In the genomic region with DNA sequence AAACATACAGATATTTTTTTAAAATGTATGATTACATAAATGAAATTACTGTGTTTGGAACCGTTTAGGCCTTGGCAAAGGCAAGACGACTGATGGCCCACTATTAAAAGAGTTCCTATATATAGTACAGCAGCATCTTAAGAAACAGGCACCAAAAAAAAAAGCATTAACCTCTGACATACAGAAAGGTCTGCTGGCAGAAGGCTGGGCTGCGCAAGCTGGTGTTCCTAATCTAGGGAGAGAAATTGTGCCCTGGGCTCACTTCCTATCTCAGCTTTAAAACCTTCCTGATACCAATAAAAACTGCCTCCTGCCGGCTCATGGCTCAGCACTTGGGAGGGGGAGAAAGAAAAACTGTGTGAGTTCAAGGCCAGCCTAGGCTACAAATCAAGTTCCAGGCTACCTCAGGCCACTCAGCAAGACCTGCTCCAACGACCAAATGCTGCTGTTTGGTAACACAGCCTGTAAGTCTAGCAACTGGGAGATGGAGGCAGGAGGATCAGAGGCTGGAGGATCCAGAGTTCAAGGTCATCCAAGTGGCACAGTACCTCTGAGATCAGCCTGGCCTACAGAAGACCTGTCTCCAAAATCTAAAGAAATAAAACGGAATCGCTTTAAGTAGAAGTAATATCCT, we compare ENCODE assay signal across 20 mouse cellular contexts. TPM values are rescaled to one million over a fixed set of nuclear protein-coding genes. Genes with fewer than 3 reads are reported as not detected.
DNase-seq lines count a peak whose midpoint lies in the region; ATAC-seq and TF ChIP-seq lines count a peak whose summit lies in the region.
"Had no signal": no experiment of that assay in that cellular context is flagged by ENCODE, and none has a peak within 500 bp of the region (broad histone marks: within the 10 kb centered on the region; RNA-seq: fewer than 3 reads in every experiment).

No protein-coding gene starts in this region.

- TF ChIP-seq CTCF in gastrocnemius, adult 2 months (IDR thresholded peaks at IDR 0.05), result no peak
- TF ChIP-seq CTCF in E14TG2a.4 (conservative IDR thresholded peaks at IDR 0.05; ENCODE audit: low read length) (no peak), ES-Bruce4 (IDR thresholded peaks at IDR 0.05; ENCODE audit: low read depth, low read length) (no peak)
- no peak for TF ChIP-seq CTCF in cortical plate, adult 2 months (IDR thresholded peaks at IDR 0.05; ENCODE audit: extremely low read depth, insufficient read depth, low read length)

- H3K36me3 ChIP-seq in E14TG2a.4 (ENCODE audit: insufficient read depth, low read length), result peaks cover 65% of the 10 kb centered on the region
- peaks cover 13% of the 10 kb centered on the region for H3K36me3 ChIP-seq in ES-Bruce4 (ENCODE audit: control insufficient read depth, insufficient read depth, low read length, poor library complexity, severe bottlenecking)
- H3K36me3 ChIP-seq in midbrain, embryonic 15.5 days (replicated peaks), result peaks cover 11% of the 10 kb centered on the region; the same call in 1 of the 2 replicates
- H3K36me3 ChIP-seq: embryonic facial prominence, embryonic 15.5 days; heart, embryonic 15.5 days had no signal

- ATAC-seq in midbrain, embryonic 15.5 days (replicated peaks), result no peak
- ATAC-seq: forebrain, embryonic 14.5 days; intestine, embryonic 16.5 days had no signal

- H3K9me3 ChIP-seq in E14TG2a.4 (ENCODE audit: low read length) (no peaks in the 10 kb centered on the region), ES-Bruce4 (replicated peaks; ENCODE audit: control insufficient read depth, insufficient read depth, low read length, poor library complexity, severe bottlenecking) (no peaks in the 10 kb centered on the region)
- no peaks in the 10 kb centered on the region for H3K9me3 ChIP-seq in midbrain, embryonic 15.5 days
- H3K9me3 ChIP-seq: embryonic facial prominence, embryonic 15.5 days; forebrain, embryonic 10.5 days; heart, embryonic 15.5 days; hindbrain, embryonic 15.5 days had no signal

- no peak for TF ChIP-seq EP300 in ES-Bruce4 (IDR thresholded peaks at IDR 0.05; ENCODE audit: insufficient read depth, low read depth, low read length)

- DNase-seq in gastrocnemius, adult 2 months, result peak; percentile 52
- no peak for DNase-seq in gastrocnemius, postnatal 4 days (ENCODE audit: low spot score in 2 of 2)
- DNase-seq in right cerebral cortex, postnatal 10 days (ENCODE audit: low spot score in 2 of 2), result no peak

- H3K4me3 ChIP-seq in gastrocnemius, adult 2 months, result peak overlapping the region; percentile 46
- H3K4me3 ChIP-seq in E14TG2a.4 (replicated peaks; ENCODE audit: low read length), result peak overlapping the region; percentile 49
- no peak overlapping the region for H3K4me3 ChIP-seq in ES-Bruce4 (ENCODE audit: low read depth, low read length)
- no peak overlapping the region for H3K4me3 ChIP-seq in cortical plate, adult 2 months (ENCODE audit: insufficient read depth, low read length)
- no peak overlapping the region for H3K4me3 ChIP-seq in midbrain, embryonic 15.5 days
- H3K4me3 ChIP-seq: embryonic facial prominence, embryonic 15.5 days; erythroblast, embryonic 14.5 days; forebrain, embryonic 10.5 days; heart, embryonic 15.5 days; hindbrain, embryonic 15.5 days had no signal

- intact Hi-C loops in gastrocnemius, adult 2 months (cut with DNase I), result loop anchor here (5.0 kb wide), 2 partner anchors 77 to 152 kb away; no protein-coding TSS in a partner anchor

- H3K27me3 ChIP-seq in E14TG2a.4 (ENCODE audit: insufficient read depth, low read length), result no peaks in the 10 kb centered on the region
- no peaks in the 10 kb centered on the region for H3K27me3 ChIP-seq in ES-Bruce4 (ENCODE audit: control insufficient read depth, insufficient read depth, low read length, poor library complexity, severe bottlenecking)
- no peaks in the 10 kb centered on the region for H3K27me3 ChIP-seq in midbrain, embryonic 15.5 days (replicated peaks)
- H3K27me3 ChIP-seq: embryonic facial prominence, embryonic 15.5 days; heart, embryonic 15.5 days; hindbrain, embryonic 15.5 days had no signal

- no peak for TF ChIP-seq POLR2A in ES-Bruce4 (IDR thresholded peaks at IDR 0.05; ENCODE audit: insufficient read depth, low read length)
- TF ChIP-seq POLR2A in cortical plate, adult 2 months (IDR thresholded peaks at IDR 0.05; ENCODE audit: extremely low read depth, insufficient read depth, low read length), result no peak

- no peak overlapping the region for H3K4me2 ChIP-seq in midbrain, embryonic 15.5 days
- H3K4me2 ChIP-seq: embryonic facial prominence, embryonic 15.5 days; heart, embryonic 15.5 days; hindbrain, embryonic 15.5 days had no signal

- H3K9ac ChIP-seq in ES-Bruce4 (ENCODE audit: low read depth, poor library complexity, severe bottlenecking), result peak overlapping the region; percentile 21
- H3K9ac ChIP-seq in midbrain, embryonic 15.5 days, result no peak overlapping the region
- H3K9ac ChIP-seq: embryonic facial prominence, embryonic 15.5 days; heart, embryonic 15.5 days; hindbrain, embryonic 15.5 days had no signal

- WGBS in midbrain, embryonic 15.5 days, result 92% methylated on average over 7 of the region's 7 CpGs

- peak overlapping the region; percentile 94 for H3K27ac ChIP-seq in gastrocnemius, adult 2 months
- H3K27ac ChIP-seq in ES-Bruce4 (ENCODE audit: insufficient read depth, low read length), result peak overlapping the region; percentile 86
- H3K27ac ChIP-seq in cortical plate, adult 2 months (ENCODE audit: insufficient read depth, low read length), result 0 out of 2 replicates have a peak overlapping the region, but pooled peaks have one; percentile 10
- no peak overlapping the region for H3K27ac ChIP-seq in midbrain, embryonic 15.5 days
- H3K27ac ChIP-seq: embryonic facial prominence, embryonic 15.5 days; forebrain, embryonic 10.5 days; heart, embryonic 15.5 days; hindbrain, embryonic 15.5 days had no signal

- peaks cover 83% of the 10 kb centered on the region for H3K4me1 ChIP-seq in E14TG2a.4 (replicated peaks; ENCODE audit: low read depth, low read length)
- H3K4me1 ChIP-seq in ES-Bruce4 (ENCODE audit: control insufficient read depth, insufficient read depth, low read length), result peaks cover 3% of the 10 kb centered on the region
- H3K4me1 ChIP-seq in cortical plate, adult 2 months (ENCODE audit: control insufficient read depth, insufficient read depth, low read length), result peaks cover 7% of the 10 kb centered on the region
- peaks cover 15% of the 10 kb centered on the region for H3K4me1 ChIP-seq in midbrain, embryonic 15.5 days

RNA-seq across cellular contexts. Expression of gene Tigar, which starts 4.8 kb away (rescaled TPM):
- 100 to 1,000 TPM in 1 of 2 experiments, 10 to 100 TPM in 1; 76.6 to 103 TPM for total RNA-seq in gastrocnemius, adult 2 months (2021)
- 10 to 100 TPM; 10.4 to 10.9 TPM for total RNA-seq in gastrocnemius, postnatal 4 days (2021)
- polyA plus RNA-seq in ES-Bruce4 (2011; ENCODE audit: insufficient read depth, insufficient read length, low read depth, missing spikeins), result 32.4 and 37.6 TPM in 2 replicates
- polyA plus RNA-seq in cortical plate, adult 2 months (2012; rRNA removed), result 18.5 and 18.7 TPM in 2 replicates
- 6.5 and 7.1 TPM in 2 replicates for polyA plus RNA-seq in midbrain, embryonic 15.5 days (2015; fragmentation: Nextera tagmentation; extraction: Ambion mirVana)
- polyA plus RNA-seq: erythroblast, embryonic 14.5 days had no signal

RNA-seq across cellular contexts. Expression of gene Fgf23, which starts 31.8 kb away (rescaled TPM):
- total RNA-seq in gastrocnemius, adult 2 months (2021), result not detected
- under 1 TPM in 1 of 2 experiments, not detected in 1; 0.20 TPM for total RNA-seq in gastrocnemius, postnatal 4 days (2021)
- 0.33 and 0.49 TPM in 2 replicates for polyA plus RNA-seq in ES-Bruce4 (2011; ENCODE audit: insufficient read depth, insufficient read length, low read depth, missing spikeins)
- polyA plus RNA-seq in cortical plate, adult 2 months (2012; rRNA removed), result 0.69 and 1.1 TPM in 2 replicates
- 0.27 and 0.33 TPM in 2 replicates for polyA plus RNA-seq in midbrain, embryonic 15.5 days (2015; fragmentation: Nextera tagmentation; extraction: Ambion mirVana)
- total RNA-seq: adrenal gland, postnatal 25 days; granulocyte monocyte progenitor cell, adult 5-6 weeks; heart, postnatal 14 days had no signal
- polyA plus RNA-seq: embryonic facial prominence, embryonic 11.5 days; erythroblast, embryonic 14.5 days; forebrain, embryonic 10.5 days; hindbrain, embryonic 11.5 days; intestine, embryonic 16.5 days; kidney, adult 2 months had no signal

RNA-seq across cellular contexts. Expression of gene Ccnd2, which starts 47.5 kb away (rescaled TPM):
- total RNA-seq in gastrocnemius, adult 2 months (2021), result 10 to 100 TPM in 1 of 2 experiments, 1 to 10 TPM in 1; 6.9 to 16.6 TPM
- 10 to 100 TPM; 80.7 to 85.3 TPM for total RNA-seq in gastrocnemius, postnatal 4 days (2021)
- 12.4 and 18.2 TPM in 2 replicates for polyA plus RNA-seq in ES-Bruce4 (2011; ENCODE audit: insufficient read depth, insufficient read length, low read depth, missing spikeins)
- polyA plus RNA-seq in cortical plate, adult 2 months (2012; rRNA removed), result 42.3 and 43.6 TPM in 2 replicates
- 320 and 370 TPM in 2 replicates for polyA plus RNA-seq in midbrain, embryonic 15.5 days (2015; fragmentation: Nextera tagmentation; extraction: Ambion mirVana)

Comparison
In these comparisons a context has a peak if more than half of its experiments do, and no peak if none do; other contexts are left out.
1. H3K4me3 ChIP-seq: peak in gastrocnemius, adult 2 months (single experiment) and E14TG2a.4 (single experiment); none in ES-Bruce4 (single experiment), cortical plate, adult 2 months (single experiment) and midbrain, embryonic 15.5 days (single experiment).